Mouse (Mus musculus): ENCODE results near the gene 4931400O07Rik.

The 4931400O07Rik gene

DNA sequence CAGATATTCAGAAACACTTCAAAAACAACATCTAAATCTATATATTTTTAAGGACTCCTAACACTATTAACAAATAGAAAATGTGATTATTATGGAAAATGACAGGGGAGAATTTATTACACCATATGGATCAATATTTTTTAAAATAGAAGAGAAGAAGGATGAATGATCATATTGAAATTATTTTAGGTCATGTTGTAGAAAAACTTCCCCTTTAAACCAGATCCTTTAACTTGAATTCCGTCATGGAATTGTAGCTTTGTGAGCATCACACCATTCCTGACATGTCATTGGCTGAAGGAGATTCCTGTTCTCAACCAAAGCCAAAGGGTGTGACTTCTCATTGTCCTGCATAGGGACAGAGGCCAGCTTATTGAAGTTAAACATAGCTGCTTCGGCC lies at the start of gene 4931400O07Rik:
4931400O07Rik (plus strand) TSS at position 301 of the 400 bp plus-strand sequence.
- in situ Hi-C loops (cut with MboI, MseI) = no loop called here

Data from T-helper 17 cell (primary cell).